Mouse (Mus musculus) stomach, postnatal 0 days (tissue): ENCODE results near the gene Cdh1.

Experiments
- CTCF ChIP-seq: IDR thresholded peaks from 2 replicates; pipeline ENCODE4 v1.5.1; 2016; ENCODE audit warnings: antibody characterized with exemption, low read depth, mild to moderate bottlenecking, moderate library complexity
- EP300 ChIP-seq: optimal IDR thresholded peaks from 2 replicates; pipeline ENCODE3; 2016; ENCODE audit warnings: antibody characterized with exemption

- TF ChIP-seq CTCF (no peak), EP300 (peak; percentile 64)
Observed at GRCm38 (mm10) chr8:106581344-106582088, 21.6 kb upstream of the Cdh1 start.
